Mouse (Mus musculus) liver, embryonic 14.5 days (tissue): ENCODE results near the gene Pgrmc1. TPM values are rescaled to one million over a fixed set of nuclear protein-coding genes. Genes with fewer than 3 reads are reported as not detected.
A peak's percentile ranks its signal among the peaks of the same experiment; 100 is the strongest.
"Not testable (repeated sequence)": the region's sequence is repeated elsewhere in the genome, so short reads cannot be mapped to it uniquely, and the experiment has no call there.

ENCODE experiments used
- ATAC-seq: fragments of 200-750 bp; cut with Nextera tagmentation; 2 replicates; pipeline ENCODE4 v1.8.0; 2017; ENCODE audit warnings: moderate number of reproducible peaks, mild to moderate bottlenecking, moderate library complexity; ENCODE audit not compliant: insufficient read depth
- DNase-seq, 3 experiments: peaks; one replicate each; pipeline ENCODE4 v3.0.0-alpha.2; 2012 to 2013; ENCODE audit warnings: low read depth in 3 of 3, low spot score in 3 of 3
- H3K27ac ChIP-seq: fragments of 300-500 bp; sonication (generic); 2 replicates; pipeline ENCODE4 v1.5.1; 2014; ENCODE audit warnings: moderate library complexity, mild to moderate bottlenecking, control low read depth, inconsistent platforms
- H3K27me3 ChIP-seq: fragments of 300-500 bp; sonication (generic); 2 replicates; pipeline ENCODE4 v1.6.1; 2014; ENCODE audit warnings: mild to moderate bottlenecking, low read length, moderate library complexity; ENCODE audit not compliant: control insufficient read depth, insufficient read depth
- H3K36me3 ChIP-seq: fragments of 300-500 bp; sonication (generic); replicated peaks from 2 replicates; pipeline ENCODE4 v1.6.1; 2014; ENCODE audit warnings: low read depth; ENCODE audit not compliant: control insufficient read depth, insufficient read depth
- H3K4me1 ChIP-seq, 2 experiments: fragments of 200-500 bp in 1 of 2; fragments of 300-500 bp in 1 of 2; sonication (generic) in 1 of 2; replicated peaks; 2 replicates each; pipeline ENCODE4 v1.6.1; 2012 to 2014; ENCODE audit warnings: antibody characterized with exemption in 1 of 2, inconsistent platforms in 1 of 2, low read length in 1 of 2; ENCODE audit not compliant: control insufficient read depth in 2 of 2, insufficient read depth in 2 of 2
- H3K4me2 ChIP-seq: fragments of 300-500 bp; sonication (generic); 2 replicates; pipeline ENCODE4 v1.6.1; 2014; ENCODE audit warnings: low read depth, mild to moderate bottlenecking, control low read depth, moderate library complexity
- H3K4me3 ChIP-seq, 2 experiments: fragments of 200-500 bp in 1 of 2; fragments of 300-500 bp in 1 of 2; sonication (generic) in 1 of 2; 2 replicates each; pipeline ENCODE4 v1.5.1; 2012 to 2014; ENCODE audit warnings: low read depth in 2 of 2, low read length in 2 of 2, mild to moderate bottlenecking in 2 of 2, control low read depth in 1 of 2, inconsistent platforms in 1 of 2, moderate library complexity in 1 of 2; ENCODE audit not compliant: insufficient read depth in 1 of 2
- H3K9ac ChIP-seq: fragments of 300-500 bp; sonication (generic); replicated peaks from 2 replicates; pipeline ENCODE4 v1.6.1; 2014; ENCODE audit warnings: mild to moderate bottlenecking, control low read depth, moderate library complexity
- H3K9me3 ChIP-seq: fragments of 300-500 bp; sonication (generic); 2 replicates; pipeline ENCODE4 v1.6.1; 2016; ENCODE audit warnings: low read length, mixed read lengths; ENCODE audit not compliant: control insufficient read depth
- CTCF ChIP-seq: IDR thresholded peaks from 2 replicates; pipeline ENCODE4 v1.5.1; 2016; ENCODE audit warnings: antibody characterized with exemption, low read depth, control low read depth
- EP300 ChIP-seq: IDR thresholded peaks from 2 replicates; pipeline ENCODE4 v1.6.1; 2016; ENCODE audit warnings: antibody characterized with exemption, low read depth
- WGBS: fragments of 180-500 bp; shearing (Covaris S2); extraction: QIAGEN DNeasy Blood & Tissue Kit; methylation state at CpG from one replicate; pipeline ENCODE4 v1.1.7; 2014; ENCODE audit not compliant: insufficient replicate concordance; 5-methylcytosine and 5-hydroxymethylcytosine counted together
- polyA plus RNA-seq, 2 experiments: library from polyadenylated mRNA; depleted of rRNA in 1 of 2; stranded (reverse) in 1 of 2; unstranded in 1 of 2; fragments of >200 nt; fragmentation: Nextera tagmentation in 1 of 2; extraction: Ambion mirVana in 1 of 2; gene quantifications; 2 replicates each; pipeline versions ENCODE4 v1.2.1 to v1.2.3; 2012 to 2014

Gene Pgrmc1
- polyA plus RNA-seq, 2 experiments = 48.6 to 102 TPM

GRCm38 (mm10) chrX:36595247-36595646 lies 2.8 kb upstream of the Pgrmc1 start:
- Histone ChIP-seq H3K4me1 (peaks cover 0 to 8% of the 10 kb centered on the region in 2 experiments; a peak in 1 of 4 replicates), H3K9me3 (no peaks in the 10 kb centered on the region), H3K9ac (no peak overlapping the region), H3K4me2 (no peak overlapping the region), H3K27ac (no peak overlapping the region), H3K36me3 (no peaks in the 10 kb centered on the region), H3K4me3 (no peak overlapping the region), H3K27me3 (no peaks in the 10 kb centered on the region)
- 30% methylated on average over 3 of the region's 3 CpGs for WGBS
- no peak for ATAC-seq
- DNase-seq = no peak
- TF ChIP-seq CTCF = no peak

- H3K4me1 ChIP-seq, H3K4me2 ChIP-seq, DNase-seq, H3K9me3 ChIP-seq, H3K27me3 ChIP-seq, H3K9ac ChIP-seq, H3K27ac ChIP-seq, H3K36me3 ChIP-seq, ATAC-seq, H3K4me3 ChIP-seq: not testable (repeated sequence)
- WGBS = 58% methylated on average over 3 of the region's 5 CpGs
Observed at GRCm38 (mm10) chrX:36596483-36597120, 1.4 kb upstream of the Pgrmc1 start.

GRCm38 (mm10) chrX:36598390-36598810 lies 394 bp downstream of the Pgrmc1 start:
- TF ChIP-seq EP300 (no peak), CTCF (no peak)
- H3K9ac ChIP-seq = peak overlapping the region; percentile 65
- peak overlapping the region; percentile 58 to 87 for H3K4me3 ChIP-seq
- no peaks in the 10 kb centered on the region; the same call in 1 of the 2 replicates for H3K36me3 ChIP-seq
- no peak overlapping the region for H3K27ac ChIP-seq
- peak; percentile 71 for ATAC-seq
- H3K4me2 ChIP-seq = peak overlapping the region; percentile 57
- H3K27me3 ChIP-seq = no peaks in the 10 kb centered on the region
- no peaks in the 10 kb centered on the region for H3K9me3 ChIP-seq
- no peak for DNase-seq
- 10% methylated on average over 40 of the region's 41 CpGs for WGBS
- H3K4me1 ChIP-seq = peaks cover 0 to 8% of the 10 kb centered on the region in 2 experiments; a peak in 1 of 4 replicates

GRCm38 (mm10) chrX:36598861-36599344 lies 897 bp downstream of the Pgrmc1 start:
- WGBS = 16% methylated on average over 14 of the region's 14 CpGs
- peak overlapping the region; percentile 57 for H3K4me2 ChIP-seq
- no peak overlapping the region for H3K27ac ChIP-seq
- H3K9me3 ChIP-seq = no peaks in the 10 kb centered on the region
- peak overlapping the region; percentile 58 to 87 for H3K4me3 ChIP-seq
- H3K36me3 ChIP-seq = no peaks in the 10 kb centered on the region; the same call in 1 of the 2 replicates
- H3K27me3 ChIP-seq = no peaks in the 10 kb centered on the region
- H3K4me1 ChIP-seq = peaks cover 0 to 8% of the 10 kb centered on the region in 2 experiments; a peak in 1 of 4 replicates
- TF ChIP-seq CTCF (no peak), EP300 (no peak)
- DNase-seq (no peak), ATAC-seq (no peak)
- H3K9ac ChIP-seq = peak overlapping the region; percentile 65

GRCm38 (mm10) chrX:36599656-36600055 lies 1.6 kb downstream of the Pgrmc1 start:
- no peaks in the 10 kb centered on the region; the same call in 1 of the 2 replicates for H3K36me3 ChIP-seq
- H3K9me3 ChIP-seq = no peaks in the 10 kb centered on the region
- no peak overlapping the region for H3K9ac ChIP-seq
- peak overlapping the region; percentile 58 to 87; a peak in 2 of 4 replicates for H3K4me3 ChIP-seq
- peaks cover 0 to 8% of the 10 kb centered on the region in 2 experiments; a peak in 1 of 4 replicates for H3K4me1 ChIP-seq
- no peak for TF ChIP-seq EP300
- no peak for TF ChIP-seq CTCF
- peak overlapping the region; percentile 57 for H3K4me2 ChIP-seq
- DNase-seq = no peak
- ATAC-seq = no peak
- no peaks in the 10 kb centered on the region for H3K27me3 ChIP-seq
- WGBS = 48% methylated on average over 3 of the region's 3 CpGs
- H3K27ac ChIP-seq = no peak overlapping the region
